ENCODE assay signal across 17 mouse cellular contexts in the genomic region with DNA sequence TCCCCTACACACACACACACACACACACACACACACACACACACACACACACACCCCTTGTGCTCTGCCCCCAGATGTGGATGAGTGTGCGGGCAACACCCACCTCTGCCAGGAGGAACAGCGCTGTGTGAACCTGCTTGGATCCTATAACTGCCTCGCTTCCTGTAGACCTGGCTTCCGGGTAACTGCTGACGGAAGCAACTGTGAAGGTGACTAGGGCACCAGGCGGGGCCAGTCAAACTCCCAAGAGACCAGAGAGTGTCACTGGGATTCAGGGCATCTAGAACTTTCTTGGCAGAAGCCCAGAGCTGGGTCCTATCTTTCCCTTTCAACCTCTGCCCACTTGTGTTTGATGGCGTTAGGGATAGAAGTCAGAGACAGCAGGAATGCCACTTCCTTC. TPM values are rescaled to one million over a fixed set of nuclear protein-coding genes. Genes with fewer than 3 reads are reported as not detected.
A peak's percentile ranks its signal among the peaks of the same experiment; 100 is the strongest.
DNase-seq lines count a peak whose midpoint lies in the region; ATAC-seq and TF ChIP-seq lines count a peak whose summit lies in the region.
"Had no signal": no experiment of that assay in that cellular context is flagged by ENCODE, and none has a peak within 500 bp of the region (broad histone marks: within the 10 kb centered on the region; RNA-seq: fewer than 3 reads in every experiment).

No protein-coding gene starts in this region.

- H3K4me1 ChIP-seq in kidney, adult 2 months (ENCODE audit: control insufficient read depth, insufficient read depth, low read length) = peaks cover 5% of the 10 kb centered on the region; the same call in 1 of the 2 replicates
- peaks cover 9% of the 10 kb centered on the region for H3K4me1 ChIP-seq in small intestine, adult 2 months (ENCODE audit: control insufficient read depth, insufficient read depth, insufficient read length, low read length)

- no peak for TF ChIP-seq POLR2A in kidney, adult 2 months (IDR thresholded peaks at IDR 0.05; ENCODE audit: low read depth, low read length)
- TF ChIP-seq POLR2A in small intestine, adult 2 months (IDR thresholded peaks at IDR 0.05; ENCODE audit: low read depth, low read length) = no peak

- H3K36me3 ChIP-seq in kidney, adult 2 months (ENCODE audit: control insufficient read depth, insufficient read depth, low read length) = no peaks in the 10 kb centered on the region
- no peaks in the 10 kb centered on the region for H3K36me3 ChIP-seq in small intestine, adult 2 months (ENCODE audit: control insufficient read depth, insufficient read depth, low read length)
- H3K36me3 ChIP-seq: embryonic facial prominence, embryonic 13.5 days; hindbrain, embryonic 12.5 days; kidney, embryonic 15.5 days; limb, embryonic 10.5 days; liver, embryonic 15.5 days; midbrain, embryonic 12.5 days had no signal

- peak overlapping the region; percentile 75 for H3K27ac ChIP-seq in kidney, adult 2 months (ENCODE audit: insufficient read depth, low read depth, low read length)
- no peak overlapping the region for H3K27ac ChIP-seq in small intestine, adult 2 months (ENCODE audit: insufficient read depth, low read depth, low read length)
- H3K27ac ChIP-seq: hindbrain, embryonic 12.5 days; kidney, embryonic 15.5 days; midbrain, embryonic 12.5 days had no signal

- peak overlapping the region; percentile 22; the same call in 1 of the 2 replicates for H3K4me3 ChIP-seq in kidney, adult 2 months (ENCODE audit: insufficient read depth, low read depth, low read length)
- H3K4me3 ChIP-seq in small intestine, adult 2 months (ENCODE audit: low read depth, low read length) = peak overlapping the region; percentile 25
- H3K4me3 ChIP-seq: embryonic facial prominence, embryonic 13.5 days; hindbrain, embryonic 12.5 days; kidney, embryonic 15.5 days; limb, embryonic 10.5 days; liver, embryonic 15.5 days; midbrain, embryonic 12.5 days had no signal

- ATAC-seq in CD4-positive, CD25-positive, alpha-beta regulatory T cell, adult 4 months = peak; percentile 52

- no peak for TF ChIP-seq CTCF in kidney, adult 2 months (conservative IDR thresholded peaks at IDR 0.05; ENCODE audit: insufficient read depth, insufficient read length, low read depth, low read length)
- no peak for TF ChIP-seq CTCF in small intestine, adult 2 months (IDR thresholded peaks at IDR 0.05; ENCODE audit: extremely low read depth, insufficient read length, insufficient replicate concordance, low read depth, low read length)

- no peak for DNase-seq in kidney, adult 2 months
- no peak for DNase-seq in kidney, adult 11 months
- DNase-seq in T-cell, adult 2 months (ENCODE audit: low spot score) = peak; percentile 34
- no peak for DNase-seq in kidney, adult 8-10 months
- DNase-seq in frontal cortex, postnatal 14 days (ENCODE audit: low spot score in 2 of 2) = no peak
- DNase-seq: adrenal gland, adult 2 months; cerebellum, adult 8-10 months; heart, adult 18-20 months; lung, postnatal 4 days had no signal

- H3K27me3 ChIP-seq in kidney, adult 2 months (replicated peaks; ENCODE audit: control insufficient read depth, insufficient read depth, low read length) = no peaks in the 10 kb centered on the region
- peaks cover 7% of the 10 kb centered on the region; the same call in 1 of the 2 replicates for H3K27me3 ChIP-seq in small intestine, adult 2 months (ENCODE audit: control insufficient read depth, insufficient read depth, low read length)

- WGBS in kidney, adult 2 months = 65% methylated on average over 7 of the region's 7 CpGs
- WGBS in small intestine, adult 2 months = 52% methylated on average over 7 of the region's 7 CpGs

RNA-seq across cellular contexts. Expression of gene Ass1, which starts 14.6 kb away (rescaled TPM):
- polyA plus RNA-seq in kidney, adult 2 months (2012; rRNA removed) = 2,247 and 2,656 TPM in 2 replicates
- polyA plus RNA-seq in CD4-positive, CD25-positive, alpha-beta regulatory T cell, adult 4 months (2017; shearing (Covaris generic)) = 100 to 1,000 TPM; 415 to 537 TPM
- polyA plus RNA-seq in small intestine, adult 2 months (2012; rRNA removed) = 4.3 and 5.2 TPM in 2 replicates

Comparison
In these comparisons a context has a peak if more than half of its experiments do, and no peak if none do; other contexts are left out.
1. RNA of gene Ass1, which starts 14.6 kb away (polyA plus RNA-seq): 2,247 to 2,656 TPM in kidney, adult 2 months and 415 to 537 TPM in CD4-positive, CD25-positive, alpha-beta regulatory T cell, adult 4 months; 4.3 to 5.2 TPM in small intestine, adult 2 months; every median in the first group is over 10 times any median in the second.